Mouse (Mus musculus) MEL (cell line): ENCODE results near the gene Dppa5a. TPM values are rescaled to one million over a fixed set of nuclear protein-coding genes. Genes with fewer than 3 reads are reported as not detected.
"Not testable (repeated sequence)": the region's sequence is repeated elsewhere in the genome, so short reads cannot be mapped to it uniquely, and the experiment has no call there.

Experiments used
- DNase-seq: peaks from one replicate; pipeline ENCODE4 v3.0.0; 2011; ENCODE audit warnings: low read depth, low spot score
- H3K27ac ChIP-seq: 2 replicates; pipeline ENCODE4 v1.5.1; 2012; ENCODE audit warnings: low read depth, mild to moderate bottlenecking, control low read depth, low read length, moderate library complexity; ENCODE audit not compliant: control insufficient read depth
- H3K27me3 ChIP-seq, 2 experiments: fragments of 150-350 bp in 1 of 2; sonication (generic) in 1 of 2; 2 replicates each; pipeline ENCODE4 v1.6.1; 2012; ENCODE audit warnings: low read length in 2 of 2, mild to moderate bottlenecking in 2 of 2, improper control_type of control experiment in 1 of 2, moderate library complexity in 1 of 2; ENCODE audit not compliant: insufficient read depth in 2 of 2, control insufficient read depth in 1 of 2
- H3K36me3 ChIP-seq, 2 experiments: 2 replicates each; pipeline ENCODE4 v1.6.1; 2012 to 2014; ENCODE audit warnings: low read length in 2 of 2, improper control_type of control experiment in 1 of 2, inconsistent platforms in 1 of 2, mild to moderate bottlenecking in 1 of 2; ENCODE audit not compliant: insufficient read depth in 2 of 2, control insufficient read depth in 1 of 2
- H3K4me1 ChIP-seq, 2 experiments: fragments of 150-350 bp in 1 of 2; sonication (generic) in 1 of 2; 2 replicates each; pipeline ENCODE4 v1.6.1; 2012; ENCODE audit warnings: low read length in 2 of 2, improper control_type of control experiment in 1 of 2, mild to moderate bottlenecking in 1 of 2; ENCODE audit not compliant: insufficient read depth in 2 of 2, control insufficient read depth in 1 of 2
- H3K4me3 ChIP-seq, 2 experiments: fragments of 150-350 bp in 1 of 2; sonication (generic) in 1 of 2; 2 replicates each; pipeline ENCODE4 v1.5.1; 2012; ENCODE audit warnings: low read depth in 2 of 2, low read length in 2 of 2, mild to moderate bottlenecking in 2 of 2, moderate library complexity in 2 of 2, control low read depth in 1 of 2, improper control_type of control experiment in 1 of 2; ENCODE audit not compliant: control insufficient read depth in 1 of 2, insufficient read depth in 1 of 2
- H3K79me2 ChIP-seq: 2 replicates; pipeline ENCODE4 v1.6.1; 2012; ENCODE audit warnings: mild to moderate bottlenecking, low read length, moderate library complexity; ENCODE audit not compliant: control insufficient read depth, poor library complexity, insufficient read depth
- H3K9ac ChIP-seq: 2 replicates; pipeline ENCODE4 v1.6.1; 2012; ENCODE audit warnings: low read depth, mild to moderate bottlenecking, control low read depth, low read length, moderate library complexity; ENCODE audit not compliant: control insufficient read depth, poor library complexity, severe bottlenecking
- H3K9me3 ChIP-seq: fragments of 150-350 bp; sonication (generic); replicated peaks from 2 replicates; pipeline ENCODE4 v1.6.1; 2012; ENCODE audit warnings: mild to moderate bottlenecking, low read length, improper control_type of control experiment, moderate library complexity; ENCODE audit not compliant: insufficient read depth
- ELF1 ChIP-seq: IDR thresholded peaks from 2 replicates; pipeline ENCODE4 v1.6.1; 2014; ENCODE audit warnings: low read depth, mild to moderate bottlenecking, inconsistent platforms, low read length, improper control_type of control experiment, moderate library complexity
- NRF1 ChIP-seq: IDR thresholded peaks from 2 replicates; pipeline ENCODE4 v1.6.1; 2014; ENCODE audit warnings: low read depth, mild to moderate bottlenecking, inconsistent platforms, low read length, improper control_type of control experiment, moderate library complexity; ENCODE audit not compliant: poor library complexity, insufficient read depth, severe bottlenecking
- POLR2AphosphoS2 ChIP-seq: IDR thresholded peaks from 2 replicates; pipeline ENCODE4 v1.6.1; 2011; ENCODE audit warnings: low read length, improper control_type of control experiment
- polyA plus RNA-seq, 2 experiments: library from polyadenylated mRNA; stranded (reverse) in 1 of 2; unstranded in 1 of 2; fragments of >175 nt in 1 of 2; fragments of >200 nt in 1 of 2; gene quantifications; 2 replicates each; pipeline versions ENCODE4 v1.2.1 to v1.2.4; 2012; ENCODE audit warnings: low replicate concordance in 2 of 2, low read depth in 1 of 2; ENCODE audit not compliant: insufficient read length in 2 of 2, insufficient read depth in 1 of 2, missing spikeins in 1 of 2
- total RNA-seq: library from RNA; depleted of rRNA; stranded (reverse); fragments of 300-350 nt; gene quantifications from 2 replicates; pipeline ENCODE4 v1.2.3, GENCODE M21; 2012

Dppa5a gene
- total and polyA plus RNA-seq, 3 experiments = 0.19 TPM; not detected in 2

DNA sequence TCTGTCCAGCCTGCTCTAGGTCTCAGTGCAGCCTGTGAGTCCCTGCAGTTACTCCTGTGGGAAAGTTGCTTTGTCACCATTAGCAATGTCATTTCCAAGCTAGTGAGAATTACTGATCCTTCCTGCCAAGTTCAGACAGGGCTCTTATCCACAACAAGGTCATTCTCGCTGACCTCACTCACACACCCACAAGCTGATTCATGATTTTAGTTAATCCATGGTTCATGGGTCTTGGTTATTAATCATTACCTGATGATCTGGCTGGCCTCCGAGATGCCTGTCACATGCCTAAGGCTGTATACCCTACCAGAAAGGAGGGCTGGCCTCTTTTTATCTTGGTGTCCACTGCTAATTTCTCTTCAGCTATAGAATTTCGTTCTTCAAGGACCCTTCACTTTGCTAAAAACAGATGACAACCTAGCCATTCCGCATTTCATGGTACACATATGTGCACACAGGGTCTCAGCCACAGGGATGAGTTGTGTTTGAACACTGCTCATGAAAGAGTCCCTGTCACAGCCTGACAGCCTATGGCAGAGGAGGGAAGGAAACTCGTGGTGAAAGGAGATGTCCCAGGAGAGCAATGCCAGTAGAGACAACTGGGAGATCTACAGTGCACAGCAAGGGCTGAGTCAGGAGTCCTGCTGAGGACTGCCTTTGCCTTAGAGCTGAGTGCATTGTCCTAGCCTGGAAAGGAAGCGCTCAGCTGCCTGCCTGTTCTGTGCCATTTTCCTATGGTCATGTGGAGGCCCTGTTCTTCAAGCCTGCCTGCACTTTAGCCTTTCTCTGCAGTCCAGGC, 19.6 kb downstream of the Dppa5a start:
- not testable (repeated sequence) for H3K4me1 ChIP-seq, H3K36me3 ChIP-seq, H3K27ac ChIP-seq, H3K27me3 ChIP-seq, H3K4me3 ChIP-seq, H3K79me2 ChIP-seq, H3K9me3 ChIP-seq, DNase-seq, H3K9ac ChIP-seq

DNA sequence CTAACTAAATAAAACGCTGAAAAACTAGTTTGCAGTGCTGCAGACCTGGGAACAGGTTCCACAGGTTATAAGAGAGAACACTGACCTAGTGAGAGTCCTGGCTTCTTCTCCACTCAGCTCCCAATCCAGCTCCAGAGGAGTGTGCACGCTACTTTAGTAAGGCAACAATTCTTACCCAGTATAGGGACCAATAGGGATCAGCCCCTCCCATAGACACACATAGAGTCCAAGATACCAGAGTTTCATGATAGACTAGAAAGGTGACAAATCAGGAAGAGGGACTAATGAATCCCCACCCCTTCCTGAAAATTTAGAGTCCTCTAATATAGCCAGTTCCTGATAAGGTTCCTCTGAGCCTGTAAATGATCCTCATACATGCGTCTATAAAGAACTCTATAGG, 21.0 kb downstream of the Dppa5a start:
- Histone ChIP-seq H3K36me3 (no peaks in the 10 kb centered on the region), H3K9ac (no peak overlapping the region), H3K79me2 (no peaks in the 10 kb centered on the region), H3K4me3 (no peak overlapping the region), H3K27me3 (peaks cover 0 to 2% of the 10 kb centered on the region in 2 experiments; a peak in 2 of 4 replicates), H3K27ac (no peak overlapping the region), H3K9me3 (no peaks in the 10 kb centered on the region), H3K4me1 (no peaks in the 10 kb centered on the region)
- peak; percentile 76 for DNase-seq
- TF ChIP-seq POLR2AphosphoS2 (no peak), NRF1 (no peak), ELF1 (peak; percentile 16; the same call in 1 of the 2 replicates)

DNA sequence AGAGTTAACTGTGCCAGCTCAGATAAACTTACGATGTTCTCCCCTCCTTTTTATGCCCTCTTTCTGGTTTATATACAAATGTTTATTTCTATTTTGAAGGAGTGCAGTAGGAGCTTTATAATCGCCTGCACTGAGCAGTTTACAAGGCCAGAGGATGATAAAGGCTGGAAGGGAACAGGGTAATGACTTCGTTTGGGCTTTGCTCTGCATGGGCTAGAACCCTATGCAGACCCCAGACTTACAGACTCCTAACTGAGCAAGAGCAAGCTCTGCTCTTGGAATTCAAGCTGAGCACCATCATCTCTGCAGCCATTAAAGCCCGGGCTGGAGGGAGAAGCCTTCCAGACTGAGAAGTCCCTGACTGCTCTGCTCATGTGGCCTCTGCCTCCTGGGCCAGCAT, 22.7 kb downstream of the Dppa5a start:
- H3K27ac ChIP-seq, H3K9me3 ChIP-seq, H3K36me3 ChIP-seq, H3K4me3 ChIP-seq, H3K4me1 ChIP-seq, DNase-seq, H3K79me2 ChIP-seq, H3K9ac ChIP-seq, H3K27me3 ChIP-seq: not testable (repeated sequence)

DNA sequence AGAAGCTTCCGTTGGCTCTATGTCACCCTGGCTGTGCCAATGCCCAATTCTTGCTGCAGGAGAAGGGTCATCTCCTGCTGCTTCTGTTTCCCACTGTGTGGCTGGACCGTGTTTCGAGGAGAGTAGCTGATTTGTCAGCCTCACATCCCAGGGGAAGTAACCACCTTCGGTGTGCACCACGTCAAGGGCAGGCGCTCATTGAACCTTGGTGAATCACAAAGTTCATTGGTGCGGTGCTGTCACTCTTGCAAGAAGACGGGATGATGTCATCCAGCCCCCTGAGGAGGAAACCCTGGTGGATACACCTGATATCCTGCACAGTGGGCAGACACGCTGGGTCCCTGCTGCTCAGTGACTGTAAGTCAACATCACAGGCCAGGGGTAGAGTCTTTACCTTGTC, 24.9 kb downstream of the Dppa5a start:
- not testable (repeated sequence) for H3K27me3 ChIP-seq, H3K9ac ChIP-seq, H3K36me3 ChIP-seq, DNase-seq, H3K9me3 ChIP-seq, H3K4me1 ChIP-seq, H3K27ac ChIP-seq, H3K4me3 ChIP-seq, H3K79me2 ChIP-seq

DNA sequence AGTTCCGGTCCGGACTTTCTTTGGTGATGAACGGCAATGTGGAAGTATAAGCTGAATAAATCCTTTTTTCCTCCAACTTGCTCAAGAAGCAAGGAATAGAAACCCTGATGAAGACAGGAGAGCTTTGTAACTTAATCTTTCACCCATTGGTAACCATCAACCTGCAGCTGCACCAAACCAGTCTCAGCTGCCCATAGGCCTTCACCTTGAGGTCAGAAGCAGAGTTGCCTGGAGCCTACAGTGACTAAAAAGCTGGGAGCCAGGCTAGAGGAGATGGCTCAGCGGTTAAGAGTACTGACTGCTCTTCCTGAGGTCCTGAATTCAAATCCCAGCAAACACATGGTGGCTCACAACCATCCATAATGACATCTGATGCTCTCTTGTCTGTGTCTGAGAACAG, 25.5 kb downstream of the Dppa5a start:
- not testable (repeated sequence) for H3K36me3 ChIP-seq, H3K4me3 ChIP-seq, H3K4me1 ChIP-seq, H3K79me2 ChIP-seq, H3K9ac ChIP-seq, H3K27me3 ChIP-seq, H3K27ac ChIP-seq, DNase-seq, H3K9me3 ChIP-seq
